Mouse (Mus musculus) erythroblast, embryonic 14.5 days (primary cell): ENCODE results near the gene Actr3.

Experiments used
- GATA1 ChIP-seq: IDR thresholded peaks from 2 replicates; pipeline ENCODE4 v1.6.1; 2012; ENCODE audit warnings: low read length, inconsistent platforms, mixed read lengths
- TAL1 ChIP-seq: IDR thresholded peaks from 3 replicates; pipeline ENCODE4 v1.6.1; 2012; ENCODE audit warnings: low read length, inconsistent platforms, mixed read lengths

- no peak for TF ChIP-seq TAL1
- TF ChIP-seq GATA1 = no peak
Measured at GRCm38 (mm10) chr1:125370779-125371178, 64.7 kb downstream of the Actr3 start.
